Mouse (Mus musculus): ENCODE measurements at regions not wholly inside any gene's neighbourhood (a gene's known extent, or its start where the extent isn't known, plus 50 kb on each side); places are given as distances from the start of the nearest gene placed in this dataset.

GRCm38 (mm10) chr13:44037774-44038294 lies 253.3 kb downstream of the Cd83 start:
- DNase-seq (ENCODE audit: low spot score in 2 of 2) = no peak

DNA sequence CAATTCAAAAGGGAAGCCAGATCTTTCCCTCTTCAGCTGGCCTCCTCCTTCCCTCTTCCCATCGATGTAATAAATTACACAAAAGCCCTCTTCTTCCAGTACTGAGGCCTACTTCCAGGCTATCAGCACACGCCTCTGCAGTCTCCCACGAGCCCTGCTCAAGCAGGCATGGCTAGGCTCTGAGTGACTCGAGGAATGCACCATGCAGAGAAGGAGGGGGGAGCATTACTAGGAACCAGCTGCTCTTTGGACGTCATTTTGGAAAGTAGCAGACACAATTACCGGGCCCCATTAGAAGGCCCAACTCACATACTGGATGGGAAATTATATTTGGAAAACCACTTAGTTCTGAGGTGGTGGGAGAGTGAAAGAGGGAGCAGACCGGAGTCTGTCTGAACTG lies 253.7 kb downstream of the Cd83 start:
- DNase-seq (ENCODE audit: low spot score in 2 of 2) = no peak

DNA sequence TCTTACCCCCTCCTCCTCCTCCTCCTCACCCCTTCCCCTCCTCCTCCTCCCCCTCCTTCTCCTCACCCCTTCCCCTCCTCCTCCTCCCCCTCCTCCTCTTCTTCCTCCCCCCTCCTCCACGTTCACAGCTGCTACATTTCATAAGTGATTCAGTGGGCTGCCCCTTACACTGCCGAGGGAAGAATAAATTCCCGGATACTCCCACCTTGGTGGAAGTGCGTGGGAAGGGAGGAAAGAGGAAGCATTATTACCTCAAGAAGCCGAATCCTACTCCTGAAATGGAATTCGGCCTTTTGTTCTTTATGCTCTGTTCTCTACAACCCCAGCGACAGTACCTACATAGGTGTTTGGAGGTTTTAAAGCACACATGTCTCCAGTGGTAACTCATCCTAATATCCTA lies 256.1 kb downstream of the Cd83 start:
- DNase-seq (ENCODE audit: low spot score in 2 of 2) = no peak

- DNase-seq (ENCODE audit: low spot score in 2 of 2) = no peak
Measured at GRCm38 (mm10) chr13:44042730-44043493, 258.3 kb downstream of the Cd83 start.

GRCm38 (mm10) chr13:44043494-44043885 lies 258.9 kb downstream of the Cd83 start:
- no peak for DNase-seq (ENCODE audit: low spot score in 2 of 2)

- DNase-seq (ENCODE audit: low spot score in 2 of 2) = no peak
Measured at GRCm38 (mm10) chr13:44044546-44045216, 260.1 kb downstream of the Cd83 start.

- no peak for DNase-seq (ENCODE audit: low spot score in 2 of 2)
Measured at GRCm38 (mm10) chr13:44046436-44046835, 261.9 kb downstream of the Cd83 start.

- no peak for DNase-seq (ENCODE audit: low spot score in 2 of 2)
Measured at GRCm38 (mm10) chr13:44054157-44054556, 269.6 kb downstream of the Cd83 start.

DNA sequence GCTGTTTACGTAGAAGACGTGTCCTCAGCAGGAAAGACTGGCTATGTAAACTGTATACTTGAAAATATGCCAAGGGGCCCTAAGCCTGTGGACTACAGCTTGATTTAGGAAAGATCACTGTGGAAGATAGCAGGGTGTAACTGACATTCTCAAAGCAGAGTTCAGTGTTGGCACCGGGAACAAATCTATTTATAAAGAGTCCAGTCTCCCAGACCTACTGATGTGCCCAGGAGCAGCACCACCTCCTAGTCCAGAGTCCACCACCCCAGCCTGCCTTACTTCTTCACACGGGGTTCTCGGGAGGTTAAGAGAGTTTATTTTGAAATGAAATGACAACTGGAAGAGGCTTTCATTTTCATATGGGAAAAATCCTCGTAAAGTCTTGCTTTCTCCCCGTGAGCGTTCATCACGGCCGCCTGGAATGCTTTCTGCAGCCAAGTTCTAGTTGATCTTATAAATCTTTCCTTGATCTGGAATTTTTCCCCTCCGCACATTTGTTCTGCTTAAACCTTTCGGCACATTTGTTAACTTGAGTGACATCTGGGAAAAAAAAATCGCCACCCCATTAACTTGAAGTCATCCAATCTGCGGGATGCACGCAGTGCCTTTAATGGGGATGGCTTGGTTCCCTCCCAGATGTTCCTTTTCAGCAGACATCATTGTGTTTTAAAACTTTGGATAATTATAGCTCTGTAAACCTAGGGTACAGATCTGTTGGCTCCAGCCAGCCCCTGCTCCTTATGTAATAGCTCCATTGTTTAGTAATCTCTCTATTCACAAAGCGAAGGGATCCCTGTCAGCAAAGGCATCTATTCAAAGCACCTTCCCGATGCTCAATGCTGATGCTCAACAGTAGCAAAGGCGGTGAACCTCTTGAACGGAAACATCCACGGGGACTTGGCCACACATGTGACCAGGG lies 271.3 kb downstream of the Cd83 start:
- DNase-seq (ENCODE audit: low spot score in 2 of 2) = no peak

GRCm38 (mm10) chr13:44056716-44057115 lies 272.1 kb downstream of the Cd83 start:
- no peak for DNase-seq (ENCODE audit: low spot score in 2 of 2)

- no peak for DNase-seq (ENCODE audit: low spot score in 2 of 2)
Measured at GRCm38 (mm10) chr13:44057542-44057941, 273.0 kb downstream of the Cd83 start.

DNA sequence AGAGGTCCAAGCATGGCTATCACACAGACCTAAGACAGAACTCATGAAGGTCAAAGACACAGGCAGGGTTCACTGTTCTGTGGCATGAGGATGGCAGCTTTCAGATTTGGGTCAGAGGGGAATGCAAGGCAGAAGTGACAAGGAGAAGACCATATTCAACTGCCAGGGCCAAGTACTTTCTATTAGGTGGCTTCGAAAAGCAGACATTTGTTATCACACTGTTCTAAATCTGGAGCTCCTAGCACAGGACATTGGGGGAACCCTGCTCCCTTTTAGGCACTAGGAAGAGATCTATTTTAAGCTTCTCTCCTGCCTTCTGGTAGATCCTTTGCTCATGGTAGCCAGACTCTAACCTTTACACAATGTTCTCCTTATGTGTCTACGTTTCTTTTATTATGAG lies 273.7 kb downstream of the Cd83 start:
- no peak for DNase-seq (ENCODE audit: low spot score in 2 of 2)

DNA sequence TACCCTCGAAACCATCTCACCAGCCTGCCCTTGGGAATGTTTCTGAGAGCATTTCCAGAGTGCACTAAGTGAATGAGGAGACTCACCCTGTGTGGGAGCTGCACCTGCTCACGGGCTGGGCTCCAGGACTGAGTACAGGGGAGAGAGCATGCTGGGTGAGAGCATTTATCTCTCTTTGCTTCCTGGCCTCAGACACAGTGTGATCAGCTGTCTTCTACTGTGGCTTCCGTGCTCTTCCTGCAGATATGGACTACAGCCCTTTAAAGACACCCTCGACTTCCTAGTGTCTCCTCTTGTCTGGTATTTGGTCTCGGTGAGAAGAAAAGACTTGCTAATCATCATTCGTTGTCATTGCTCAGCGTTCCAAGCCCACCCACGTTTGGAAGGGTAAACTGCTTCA lies 274.9 kb downstream of the Cd83 start:
- no peak for DNase-seq (ENCODE audit: low spot score in 2 of 2)

- no peak for DNase-seq (ENCODE audit: low spot score in 2 of 2)
Measured at GRCm38 (mm10) chr13:44061286-44061685, 276.7 kb downstream of the Cd83 start.

DNA sequence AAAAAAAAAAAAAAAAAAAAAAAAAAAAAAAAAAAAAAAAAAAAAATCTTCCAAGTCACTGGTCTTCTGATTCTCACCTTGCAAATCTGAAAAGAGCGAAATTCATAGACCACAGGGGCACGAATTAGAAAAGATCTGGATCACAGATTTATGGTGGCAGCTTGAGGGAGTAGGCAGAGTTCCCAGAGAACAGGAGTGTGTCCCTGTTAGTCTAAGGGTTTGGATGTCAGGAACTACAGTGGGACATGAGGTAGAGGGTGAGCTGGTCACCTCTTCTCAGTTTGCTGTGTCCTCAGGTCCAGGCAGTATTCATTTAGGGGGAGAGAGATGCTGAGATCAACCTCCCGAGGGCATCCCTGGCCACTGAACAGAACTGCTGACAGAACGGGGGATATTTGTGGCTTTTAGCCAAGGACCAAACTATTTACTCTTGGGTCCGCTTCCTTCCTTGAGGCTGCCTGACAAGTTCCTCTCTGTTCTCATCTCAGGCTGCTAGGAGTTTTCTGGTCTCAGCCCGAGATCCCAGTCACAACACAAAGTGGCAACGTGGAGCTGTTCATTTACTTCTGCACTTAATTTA lies 277.2 kb downstream of the Cd83 start:
- DNase-seq (ENCODE audit: low spot score in 2 of 2) = no peak

DNA sequence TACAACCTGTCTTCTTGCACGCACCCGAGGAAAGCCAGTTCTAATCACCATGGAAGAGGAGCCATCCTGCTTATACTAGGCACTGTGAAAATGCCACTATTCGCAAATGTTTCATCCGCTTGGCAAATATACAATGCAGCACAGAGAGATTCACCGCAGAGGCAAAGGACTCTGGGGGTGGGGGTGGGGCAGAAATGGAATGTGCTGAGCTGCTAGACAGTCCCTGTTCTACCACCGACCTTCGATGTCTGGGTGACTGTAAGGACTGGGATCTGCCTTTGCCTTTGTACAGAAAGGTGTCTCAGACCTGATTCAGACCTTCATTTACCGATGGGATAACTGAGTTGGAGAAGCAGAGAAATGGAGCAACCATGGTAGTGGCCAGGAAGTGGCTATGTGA lies 278.7 kb downstream of the Cd83 start:
- no peak for DNase-seq (ENCODE audit: low spot score in 2 of 2)

GRCm38 (mm10) chr13:44064026-44064425 lies 279.5 kb downstream of the Cd83 start:
- DNase-seq (ENCODE audit: low spot score in 2 of 2) = no peak

GRCm38 (mm10) chr13:44065741-44066185 lies 281.2 kb downstream of the Cd83 start:
- DNase-seq (ENCODE audit: low spot score in 2 of 2) = peak in 1 of 2 experiments; percentile 27

- no peak for DNase-seq (ENCODE audit: low spot score in 2 of 2)
Measured at GRCm38 (mm10) chr13:44067244-44067643, 282.7 kb downstream of the Cd83 start.

GRCm38 (mm10) chr13:44068951-44069350 lies 284.4 kb downstream of the Cd83 start:
- DNase-seq (ENCODE audit: low spot score in 2 of 2) = no peak

DNA sequence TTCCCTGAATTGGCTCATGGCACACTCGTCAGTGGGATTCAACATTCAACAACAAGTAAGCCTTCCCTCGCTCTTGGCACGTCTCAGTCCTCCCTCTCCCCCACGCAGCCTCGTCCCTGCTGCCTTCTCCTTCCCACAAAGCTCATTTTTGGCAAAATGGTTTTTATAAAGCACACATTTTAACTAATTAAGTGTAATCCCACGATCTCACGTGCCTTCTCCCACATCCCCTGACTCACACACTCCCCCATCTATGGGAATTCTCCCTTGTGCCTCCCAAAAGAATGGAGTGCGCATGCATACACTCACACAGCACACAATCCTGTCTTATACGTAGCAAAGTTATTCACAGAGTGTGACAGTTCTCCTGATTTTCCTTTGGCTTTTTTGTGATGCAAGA lies 288.5 kb downstream of the Cd83 start:
- no peak for DNase-seq (ENCODE audit: low spot score in 2 of 2)

DNA sequence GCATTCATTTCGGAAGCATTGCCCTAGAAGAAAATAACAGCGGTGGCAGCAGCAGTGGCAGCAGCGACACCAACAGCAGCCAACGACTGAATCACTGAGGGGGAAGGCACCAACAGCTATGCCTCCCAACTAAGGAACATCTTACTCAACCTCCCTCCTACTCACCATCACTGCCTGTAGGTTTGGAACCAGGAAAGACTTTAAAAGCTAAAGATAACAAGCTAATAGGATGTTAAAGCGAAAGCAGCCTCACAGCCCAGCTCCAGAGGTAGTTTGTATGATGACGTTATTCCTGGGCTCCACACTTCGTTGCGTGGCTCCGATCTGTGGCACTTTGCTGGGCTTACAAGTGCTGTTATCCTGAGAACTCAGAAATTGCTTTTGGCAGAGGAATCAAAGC lies 289.6 kb downstream of the Cd83 start:
- no peak for DNase-seq (ENCODE audit: low spot score in 2 of 2)
